Mouse (Mus musculus): ENCODE results near the gene Ak5.

Gene Ak5

GRCm38 (mm10) chr3:152667356-152668211 is 576 bp downstream of the Ak5 start:
- no peak for TF ChIP-seq GATA4 (IDR thresholded peaks at IDR 0.05; ENCODE audit: insufficient replicate concordance, low read length)

GRCm38 (mm10) chr3:152666991-152667355 is 1.2 kb downstream of the Ak5 start:
- no peak for TF ChIP-seq GATA4 (IDR thresholded peaks at IDR 0.05; ENCODE audit: insufficient replicate concordance, low read length)

- no peak for TF ChIP-seq GATA4 (IDR thresholded peaks at IDR 0.05; ENCODE audit: insufficient replicate concordance, low read length)
These were observed 9.6 kb downstream of the Ak5 start for GRCm38 (mm10) chr3:152658592-152658991.

GRCm38 (mm10) chr3:152651991-152652390 is 16.2 kb downstream of the Ak5 start:
- TF ChIP-seq GATA4 (IDR thresholded peaks at IDR 0.05; ENCODE audit: insufficient replicate concordance, low read length) = no peak

GRCm38 (mm10) chr3:152644610-152645009 is 23.6 kb downstream of the Ak5 start:
- no peak for TF ChIP-seq GATA4 (IDR thresholded peaks at IDR 0.05; ENCODE audit: insufficient replicate concordance, low read length)

GRCm38 (mm10) chr3:152625061-152625820 is 42.9 kb downstream of the Ak5 start:
- TF ChIP-seq GATA4 (IDR thresholded peaks at IDR 0.05; ENCODE audit: insufficient replicate concordance, low read length) = no peak

GRCm38 (mm10) chr3:152620534-152620933 is 47.6 kb downstream of the Ak5 start:
- no peak for TF ChIP-seq GATA4 (IDR thresholded peaks at IDR 0.05; ENCODE audit: insufficient replicate concordance, low read length)

- TF ChIP-seq GATA4 (IDR thresholded peaks at IDR 0.05; ENCODE audit: insufficient replicate concordance, low read length) = no peak
These were observed 48.1 kb downstream of the Ak5 start for GRCm38 (mm10) chr3:152620058-152620457.

GRCm38 (mm10) chr3:152609076-152609475 is 59.1 kb downstream of the Ak5 start:
- TF ChIP-seq GATA4 (IDR thresholded peaks at IDR 0.05; ENCODE audit: insufficient replicate concordance, low read length) = no peak

GRCm38 (mm10) chr3:152605849-152606248 is 62.3 kb downstream of the Ak5 start:
- no peak for TF ChIP-seq GATA4 (IDR thresholded peaks at IDR 0.05; ENCODE audit: insufficient replicate concordance, low read length)

GRCm38 (mm10) chr3:152599679-152600078 is 68.5 kb downstream of the Ak5 start:
- no peak for TF ChIP-seq GATA4 (IDR thresholded peaks at IDR 0.05; ENCODE audit: insufficient replicate concordance, low read length)

GRCm38 (mm10) chr3:152596406-152597050 is 71.6 kb downstream of the Ak5 start:
- TF ChIP-seq GATA4 (IDR thresholded peaks at IDR 0.05; ENCODE audit: insufficient replicate concordance, low read length) = no peak

GRCm38 (mm10) chr3:152592767-152593425 is 75.3 kb downstream of the Ak5 start:
- TF ChIP-seq GATA4 (IDR thresholded peaks at IDR 0.05; ENCODE audit: insufficient replicate concordance, low read length) = no peak

GRCm38 (mm10) chr3:152590491-152590890 is 77.7 kb downstream of the Ak5 start:
- no peak for TF ChIP-seq GATA4 (IDR thresholded peaks at IDR 0.05; ENCODE audit: insufficient replicate concordance, low read length)

- no peak for TF ChIP-seq GATA4 (IDR thresholded peaks at IDR 0.05; ENCODE audit: insufficient replicate concordance, low read length)
These were observed 81.2 kb downstream of the Ak5 start for GRCm38 (mm10) chr3:152587007-152587406.
